In the genomic region with DNA sequence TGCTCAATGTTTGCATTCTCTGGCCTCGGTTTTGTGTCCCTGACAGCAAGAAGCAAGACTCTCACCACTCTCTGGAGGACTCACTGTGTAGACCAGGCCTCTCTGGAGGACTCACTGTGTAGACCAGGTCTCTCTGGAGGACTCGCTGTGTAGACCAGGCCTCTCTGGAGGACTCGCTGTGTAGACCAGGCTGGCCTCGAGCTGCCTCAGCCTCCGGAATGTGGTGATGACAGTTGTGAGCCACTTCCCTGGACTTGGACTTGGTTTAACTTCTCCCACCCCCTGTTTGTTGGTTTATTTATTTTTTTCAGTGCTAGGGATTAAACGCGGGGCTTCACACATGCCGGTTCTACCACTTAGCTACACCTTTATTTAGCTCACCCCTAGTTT, we compare ENCODE assay signal across 18 mouse cellular contexts. TPM values are rescaled to one million over a fixed set of nuclear protein-coding genes. Genes with fewer than 3 reads are reported as not detected.
A peak's percentile ranks its signal among the peaks of the same experiment; 100 is the strongest.
DNase-seq lines count a peak whose midpoint lies in the region; ATAC-seq and TF ChIP-seq lines count a peak whose summit lies in the region.
"Had no signal": no experiment of that assay in that cellular context is flagged by ENCODE, and none has a peak within 500 bp of the region (broad histone marks: within the 10 kb centered on the region; RNA-seq: fewer than 3 reads in every experiment).

No protein-coding gene starts in this region.

- H3K27me3 ChIP-seq in forebrain, embryonic 10.5 days (ENCODE audit: poor library complexity, severe bottlenecking): peaks cover 14% of the 10 kb centered on the region
- no peaks in the 10 kb centered on the region for H3K27me3 ChIP-seq in forebrain, embryonic 16.5 days (replicated peaks; ENCODE audit: control insufficient read depth, insufficient read depth, low read length)
- H3K27me3 ChIP-seq in hindbrain, embryonic 15.5 days: no peaks in the 10 kb centered on the region
- H3K27me3 ChIP-seq in hindbrain, embryonic 11.5 days (ENCODE audit: control insufficient read depth, insufficient read depth, low read length): no peaks in the 10 kb centered on the region
- H3K27me3 ChIP-seq in midbrain, embryonic 10.5 days (ENCODE audit: low read depth, poor library complexity, severe bottlenecking): peaks cover 12% of the 10 kb centered on the region
- H3K27me3 ChIP-seq in midbrain, postnatal 0 days (ENCODE audit: insufficient read depth, low read length): no peaks in the 10 kb centered on the region
- H3K27me3 ChIP-seq: CH12.LX; embryonic facial prominence, embryonic 12.5 days; midbrain, embryonic 12.5 days had no signal

- TF ChIP-seq POLR2A in cortical plate, adult 2 months (IDR thresholded peaks at IDR 0.05; ENCODE audit: extremely low read depth, insufficient read depth, low read length): no peak

- no peaks in the 10 kb centered on the region for H3K9me3 ChIP-seq in forebrain, embryonic 10.5 days
- no peaks in the 10 kb centered on the region for H3K9me3 ChIP-seq in forebrain, embryonic 16.5 days (ENCODE audit: control insufficient read depth, low read length)
- no peaks in the 10 kb centered on the region for H3K9me3 ChIP-seq in hindbrain, embryonic 15.5 days
- H3K9me3 ChIP-seq in hindbrain, embryonic 11.5 days (ENCODE audit: control insufficient read depth, low read length): no peaks in the 10 kb centered on the region
- H3K9me3 ChIP-seq in midbrain, embryonic 10.5 days (replicated peaks): no peaks in the 10 kb centered on the region
- no peaks in the 10 kb centered on the region for H3K9me3 ChIP-seq in midbrain, postnatal 0 days (ENCODE audit: low read length)
- H3K9me3 ChIP-seq: embryonic facial prominence, embryonic 12.5 days; midbrain, embryonic 12.5 days had no signal

- whole genome bisulfite sequencing in forebrain, embryonic 10.5 days: 90% methylated on average over 8 of the region's 8 CpGs
- WGBS in forebrain, embryonic 16.5 days: 88% methylated on average over 8 of the region's 8 CpGs
- 90% methylated on average over 8 of the region's 8 CpGs for WGBS in hindbrain, embryonic 15.5 days
- 83% methylated on average over 8 of the region's 8 CpGs for WGBS in hindbrain, embryonic 11.5 days
- 90% methylated on average over 8 of the region's 8 CpGs for WGBS in midbrain, embryonic 10.5 days
- WGBS in midbrain, postnatal 0 days: 88% methylated on average over 8 of the region's 8 CpGs

- peaks cover 63% of the 10 kb centered on the region for H3K4me1 ChIP-seq in forebrain, embryonic 10.5 days
- H3K4me1 ChIP-seq in forebrain, embryonic 16.5 days (replicated peaks; ENCODE audit: control insufficient read depth, insufficient read depth, low read length): peaks cover 44% of the 10 kb centered on the region
- peaks cover 74% of the 10 kb centered on the region for H3K4me1 ChIP-seq in hindbrain, embryonic 15.5 days (replicated peaks)
- peaks cover 7% of the 10 kb centered on the region for H3K4me1 ChIP-seq in hindbrain, embryonic 11.5 days (replicated peaks; ENCODE audit: control insufficient read depth, insufficient read depth, low read length)
- peaks cover 53% of the 10 kb centered on the region for H3K4me1 ChIP-seq in midbrain, embryonic 10.5 days
- peaks cover 19% of the 10 kb centered on the region for H3K4me1 ChIP-seq in midbrain, postnatal 0 days (ENCODE audit: insufficient read depth, low read length)
- H3K4me1 ChIP-seq in cortical plate, adult 2 months (ENCODE audit: control insufficient read depth, insufficient read depth, low read length): peaks cover 14% of the 10 kb centered on the region

- H3K9ac ChIP-seq in forebrain, embryonic 16.5 days (replicated peaks; ENCODE audit: low read depth, low read length): no peak overlapping the region
- H3K9ac ChIP-seq in hindbrain, embryonic 15.5 days: no peak overlapping the region
- no peak overlapping the region for H3K9ac ChIP-seq in hindbrain, embryonic 11.5 days (ENCODE audit: low read depth, low read length)
- H3K9ac ChIP-seq in midbrain, postnatal 0 days (replicated peaks; ENCODE audit: low read length, poor library complexity, severe bottlenecking): no peak overlapping the region
- H3K9ac ChIP-seq: forebrain, postnatal 0 days; liver, embryonic 14.5 days; midbrain, embryonic 12.5 days had no signal

- no peak overlapping the region for H3K4me3 ChIP-seq in forebrain, embryonic 10.5 days
- H3K4me3 ChIP-seq in forebrain, embryonic 16.5 days (replicated peaks; ENCODE audit: low read length): no peak overlapping the region
- H3K4me3 ChIP-seq in hindbrain, embryonic 15.5 days: no peak overlapping the region
- no peak overlapping the region for H3K4me3 ChIP-seq in hindbrain, embryonic 11.5 days (ENCODE audit: low read depth, low read length)
- no peak overlapping the region for H3K4me3 ChIP-seq in midbrain, embryonic 10.5 days
- H3K4me3 ChIP-seq in midbrain, postnatal 0 days (ENCODE audit: low read depth, low read length): no peak overlapping the region
- no peak overlapping the region for H3K4me3 ChIP-seq in cortical plate, adult 2 months (ENCODE audit: insufficient read depth, low read length)
- H3K4me3 ChIP-seq: embryonic facial prominence, embryonic 12.5 days; heart, adult 2 months; midbrain, embryonic 12.5 days had no signal

- no peak overlapping the region for H3K4me2 ChIP-seq in forebrain, embryonic 16.5 days (ENCODE audit: low read length)
- no peak overlapping the region for H3K4me2 ChIP-seq in hindbrain, embryonic 15.5 days
- H3K4me2 ChIP-seq in hindbrain, embryonic 11.5 days (replicated peaks; ENCODE audit: low read depth, low read length): no peak overlapping the region
- H3K4me2 ChIP-seq in midbrain, postnatal 0 days (ENCODE audit: low read depth, low read length, poor library complexity, severe bottlenecking): no peak overlapping the region
- H3K4me2 ChIP-seq: embryonic facial prominence, embryonic 12.5 days; midbrain, embryonic 12.5 days had no signal

- ATAC-seq in forebrain, embryonic 16.5 days: no peak
- ATAC-seq in hindbrain, embryonic 15.5 days (ENCODE audit: low FRiP score, low read depth): no peak
- no peak for ATAC-seq in hindbrain, embryonic 11.5 days (ENCODE audit: low FRiP score)
- no peak for ATAC-seq in midbrain, postnatal 0 days (ENCODE audit: low FRiP score)
- ATAC-seq: intestine, embryonic 16.5 days had no signal

- TF ChIP-seq CTCF in midbrain, postnatal 0 days (IDR thresholded peaks at IDR 0.05): no peak
- no peak for TF ChIP-seq CTCF in cortical plate, adult 2 months (IDR thresholded peaks at IDR 0.05; ENCODE audit: extremely low read depth, insufficient read depth, low read length)

- DNase-seq in forebrain, embryonic 10.5 days (ENCODE audit: extremely low spot score, low spot score): no peak
- no peak for DNase-seq in hindbrain, embryonic 11.5 days (ENCODE audit: low spot score)
- no peak for DNase-seq in midbrain, embryonic 10.5 days (ENCODE audit: low spot score)
- DNase-seq in midbrain, postnatal 0 days (ENCODE audit: low spot score): no peak
- DNase-seq in gastrocnemius, postnatal 4 days (ENCODE audit: low spot score in 2 of 2): no peak
- DNase-seq: cerebellum, adult 11 months; forebrain, postnatal 0 days; heart, adult 2 months; lung, postnatal 14 days had no signal

- H3K27ac ChIP-seq in forebrain, embryonic 10.5 days: 0 out of 2 replicates have a peak overlapping the region, but pooled peaks have one; percentile 30
- H3K27ac ChIP-seq in forebrain, embryonic 16.5 days (ENCODE audit: low read length): no peak overlapping the region
- peak overlapping the region; percentile 54 for H3K27ac ChIP-seq in hindbrain, embryonic 15.5 days (replicated peaks)
- H3K27ac ChIP-seq in hindbrain, embryonic 11.5 days (ENCODE audit: low read depth, low read length): no peak overlapping the region
- 0 out of 2 replicates have a peak overlapping the region, but pooled peaks have one; percentile 68 for H3K27ac ChIP-seq in midbrain, embryonic 10.5 days (replicated peaks)
- H3K27ac ChIP-seq in midbrain, postnatal 0 days (ENCODE audit: low read depth, low read length): no peak overlapping the region
- H3K27ac ChIP-seq in cortical plate, adult 2 months (ENCODE audit: insufficient read depth, low read length): peak overlapping the region; percentile 95
- H3K27ac ChIP-seq: liver, embryonic 14.5 days had no signal

- no peaks in the 10 kb centered on the region for H3K36me3 ChIP-seq in forebrain, embryonic 10.5 days (replicated peaks)
- no peaks in the 10 kb centered on the region for H3K36me3 ChIP-seq in forebrain, embryonic 16.5 days (ENCODE audit: control insufficient read depth, insufficient read depth)
- no peaks in the 10 kb centered on the region for H3K36me3 ChIP-seq in hindbrain, embryonic 15.5 days
- H3K36me3 ChIP-seq in hindbrain, embryonic 11.5 days (ENCODE audit: control insufficient read depth, insufficient read depth, low read length): no peaks in the 10 kb centered on the region
- no peaks in the 10 kb centered on the region for H3K36me3 ChIP-seq in midbrain, embryonic 10.5 days
- H3K36me3 ChIP-seq in midbrain, postnatal 0 days (ENCODE audit: insufficient read depth, low read length): no peaks in the 10 kb centered on the region
- H3K36me3 ChIP-seq: embryonic facial prominence, embryonic 12.5 days; midbrain, embryonic 12.5 days had no signal

RNA-seq across cellular contexts. Expression of gene Slc43a2, which starts 5.5 kb away (rescaled TPM):
- 5.5 and 6.1 TPM in 2 replicates for polyA plus RNA-seq in forebrain, embryonic 10.5 days (2016; fragmentation: Nextera tagmentation; extraction: Ambion mirVana)
- polyA plus RNA-seq in forebrain, embryonic 16.5 days (2015; fragmentation: Nextera tagmentation; extraction: Ambion mirVana): 12.5 and 16.4 TPM in 2 replicates
- 15.2 and 17.6 TPM in 2 replicates for polyA plus RNA-seq in hindbrain, embryonic 15.5 days (2015; fragmentation: Nextera tagmentation; extraction: Ambion mirVana)
- 5.5 and 5.9 TPM in 2 replicates for polyA plus RNA-seq in hindbrain, embryonic 11.5 days (2014; fragmentation: Nextera tagmentation; extraction: Ambion mirVana)
- 6.5 and 8.2 TPM in 2 replicates for polyA plus RNA-seq in midbrain, embryonic 10.5 days (2016; fragmentation: Nextera tagmentation; extraction: Ambion mirVana)
- 34.3 and 34.5 TPM in 2 replicates for total RNA-seq in midbrain, postnatal 0 days (2014; rRNA removed)
- polyA plus RNA-seq in midbrain, postnatal 0 days (2015; fragmentation: Nextera tagmentation; extraction: Ambion mirVana): 17.0 and 20.4 TPM in 2 replicates
- polyA plus RNA-seq in cortical plate, adult 2 months (2012; rRNA removed): 32.0 and 34.3 TPM in 2 replicates
- 10 to 100 TPM; 22.2 to 25.0 TPM for total RNA-seq in gastrocnemius, postnatal 4 days (2021)

RNA-seq across cellular contexts. Expression of gene Scarf1, which starts 23.7 kb away (rescaled TPM):
- 5.1 and 5.4 TPM in 2 replicates for polyA plus RNA-seq in forebrain, embryonic 10.5 days (2016; fragmentation: Nextera tagmentation; extraction: Ambion mirVana)
- polyA plus RNA-seq in forebrain, embryonic 16.5 days (2015; fragmentation: Nextera tagmentation; extraction: Ambion mirVana): 3.6 and 4.2 TPM in 2 replicates
- polyA plus RNA-seq in hindbrain, embryonic 15.5 days (2015; fragmentation: Nextera tagmentation; extraction: Ambion mirVana): 4.0 and 4.5 TPM in 2 replicates
- 3.4 and 4.0 TPM in 2 replicates for polyA plus RNA-seq in hindbrain, embryonic 11.5 days (2014; fragmentation: Nextera tagmentation; extraction: Ambion mirVana)
- 4.7 and 4.8 TPM in 2 replicates for polyA plus RNA-seq in midbrain, embryonic 10.5 days (2016; fragmentation: Nextera tagmentation; extraction: Ambion mirVana)
- total RNA-seq in midbrain, postnatal 0 days (2014; rRNA removed): 3.6 and 3.8 TPM in 2 replicates
- 3.0 and 3.5 TPM in 2 replicates for polyA plus RNA-seq in midbrain, postnatal 0 days (2015; fragmentation: Nextera tagmentation; extraction: Ambion mirVana)
- polyA plus RNA-seq in cortical plate, adult 2 months (2012; rRNA removed): 2.7 and 3.2 TPM in 2 replicates
- total RNA-seq in gastrocnemius, postnatal 4 days (2021): 1 to 10 TPM; 7.5 to 9.0 TPM
- total RNA-seq: neutrophil, adult 5-6 weeks had no signal

RNA-seq across cellular contexts. Expression of gene Rilp, which starts 27.1 kb away (rescaled TPM):
- 0.15 and 0.26 TPM in 2 replicates for polyA plus RNA-seq in forebrain, embryonic 10.5 days (2016; fragmentation: Nextera tagmentation; extraction: Ambion mirVana)
- polyA plus RNA-seq in forebrain, embryonic 16.5 days (2015; fragmentation: Nextera tagmentation; extraction: Ambion mirVana): 1.2 and 1.3 TPM in 2 replicates
- 2.7 and 3.1 TPM in 2 replicates for polyA plus RNA-seq in hindbrain, embryonic 15.5 days (2015; fragmentation: Nextera tagmentation; extraction: Ambion mirVana)
- polyA plus RNA-seq in hindbrain, embryonic 11.5 days (2014; fragmentation: Nextera tagmentation; extraction: Ambion mirVana): 0.63 and 0.66 TPM in 2 replicates
- polyA plus RNA-seq in midbrain, embryonic 10.5 days (2016; fragmentation: Nextera tagmentation; extraction: Ambion mirVana): 0.35 and 0.44 TPM in 2 replicates
- 5.7 and 7.0 TPM in 2 replicates for total RNA-seq in midbrain, postnatal 0 days (2014; rRNA removed)
- 6.9 and 7.5 TPM in 2 replicates for polyA plus RNA-seq in midbrain, postnatal 0 days (2015; fragmentation: Nextera tagmentation; extraction: Ambion mirVana)
- 2.8 TPM in 2 replicates for polyA plus RNA-seq in cortical plate, adult 2 months (2012; rRNA removed)
- total RNA-seq in gastrocnemius, postnatal 4 days (2021): 10 to 100 TPM; 16.4 to 24.5 TPM
- total RNA-seq: neutrophil, adult 5-6 weeks had no signal

RNA-seq across cellular contexts. Expression of gene Prpf8, which starts 50.4 kb away (rescaled TPM):
- 77.5 and 78.7 TPM in 2 replicates for polyA plus RNA-seq in forebrain, embryonic 10.5 days (2016; fragmentation: Nextera tagmentation; extraction: Ambion mirVana)
- polyA plus RNA-seq in forebrain, embryonic 16.5 days (2015; fragmentation: Nextera tagmentation; extraction: Ambion mirVana): 54.8 and 58.5 TPM in 2 replicates
- 51.2 and 54.6 TPM in 2 replicates for polyA plus RNA-seq in hindbrain, embryonic 15.5 days (2015; fragmentation: Nextera tagmentation; extraction: Ambion mirVana)
- 86.6 and 89.6 TPM in 2 replicates for polyA plus RNA-seq in hindbrain, embryonic 11.5 days (2014; fragmentation: Nextera tagmentation; extraction: Ambion mirVana)
- polyA plus RNA-seq in midbrain, embryonic 10.5 days (2016; fragmentation: Nextera tagmentation; extraction: Ambion mirVana): 67.3 and 72.2 TPM in 2 replicates
- 121 and 129 TPM in 2 replicates for total RNA-seq in midbrain, postnatal 0 days (2014; rRNA removed)
- polyA plus RNA-seq in midbrain, postnatal 0 days (2015; fragmentation: Nextera tagmentation; extraction: Ambion mirVana): 25.7 and 27.6 TPM in 2 replicates
- polyA plus RNA-seq in cortical plate, adult 2 months (2012; rRNA removed): 88.8 and 89.2 TPM in 2 replicates
- total RNA-seq in gastrocnemius, postnatal 4 days (2021): 10 to 100 TPM; 97.2 TPM

RNA-seq across cellular contexts. Expression of gene Pitpna, which starts 50.9 kb away (rescaled TPM):
- polyA plus RNA-seq in forebrain, embryonic 10.5 days (2016; fragmentation: Nextera tagmentation; extraction: Ambion mirVana): 59.2 and 61.9 TPM in 2 replicates
- polyA plus RNA-seq in forebrain, embryonic 16.5 days (2015; fragmentation: Nextera tagmentation; extraction: Ambion mirVana): 86.1 and 90.2 TPM in 2 replicates
- polyA plus RNA-seq in hindbrain, embryonic 15.5 days (2015; fragmentation: Nextera tagmentation; extraction: Ambion mirVana): 120 and 124 TPM in 2 replicates
- 96.2 and 99.5 TPM in 2 replicates for polyA plus RNA-seq in hindbrain, embryonic 11.5 days (2014; fragmentation: Nextera tagmentation; extraction: Ambion mirVana)
- polyA plus RNA-seq in midbrain, embryonic 10.5 days (2016; fragmentation: Nextera tagmentation; extraction: Ambion mirVana): 63.4 and 65.5 TPM in 2 replicates
- total RNA-seq in midbrain, postnatal 0 days (2014; rRNA removed): 105 and 108 TPM in 2 replicates
- 91.7 and 106 TPM in 2 replicates for polyA plus RNA-seq in midbrain, postnatal 0 days (2015; fragmentation: Nextera tagmentation; extraction: Ambion mirVana)
- 259 TPM in 2 replicates for polyA plus RNA-seq in cortical plate, adult 2 months (2012; rRNA removed)
- 100 to 1,000 TPM; 106 to 117 TPM for total RNA-seq in gastrocnemius, postnatal 4 days (2021)

Comparison
In these comparisons a context has a peak if more than half of its experiments do, and no peak if none do; other contexts are left out.
1. H3K27ac ChIP-seq: peak in forebrain, embryonic 10.5 days (single experiment), hindbrain, embryonic 15.5 days (single experiment), midbrain, embryonic 10.5 days (single experiment) and cortical plate, adult 2 months (single experiment); none in forebrain, embryonic 16.5 days (single experiment), hindbrain, embryonic 11.5 days (single experiment) and midbrain, postnatal 0 days (single experiment).